Mouse (Mus musculus): ENCODE data around the gene E330014E10Rik.
"Not testable (repeated sequence)": the region's sequence is repeated elsewhere in the genome, so short reads cannot be mapped to it uniquely, and the experiment has no call there.

- TF ChIP-seq EP300, CTCF (IDR thresholded peaks at IDR 0.05; ENCODE audit: low read depth): not testable (repeated sequence)
These were observed 34.1 kb upstream of the E330014E10Rik start, which contains the start of gene Gm7982 for GRCm38 (mm10) chr5:95741714-95742113.

All from heart, postnatal 0 days (tissue).